Mouse (Mus musculus) right cerebral cortex, postnatal 36 days (tissue): ENCODE measurements around the gene Kif19a.

Experiments used
- DNase-seq, 2 experiments: peaks; one replicate each; pipeline ENCODE4 v3.0.0; 2022; ENCODE audit warnings: low spot score in 2 of 2, mixed read lengths in 1 of 2

The Kif19a gene

DNA sequence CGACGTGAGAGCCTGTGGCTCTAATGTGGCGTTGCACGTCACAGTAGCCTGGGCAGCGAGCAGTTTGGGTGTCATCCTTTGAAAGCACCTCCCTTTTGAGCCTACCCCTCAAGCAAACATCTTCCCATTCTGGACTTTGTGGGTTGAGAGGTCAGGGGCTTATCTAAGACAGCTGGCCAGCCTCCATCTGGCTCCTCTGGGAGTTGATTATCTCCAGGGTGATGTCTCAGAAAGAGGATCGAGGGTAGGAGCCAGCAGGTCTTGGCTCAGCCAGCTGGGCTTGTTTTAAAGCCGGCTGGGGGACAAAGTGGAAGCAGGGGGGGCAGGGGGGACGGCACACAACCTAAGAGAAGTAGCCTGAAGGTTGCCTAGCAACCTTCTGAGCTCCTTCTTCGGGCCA, 14.9 kb downstream of the Kif19a start:
- no peak for DNase-seq

GRCm38 (mm10) chr11:114785892-114786291, 20.7 kb downstream of the Kif19a start:
- DNase-seq: no peak

- peak; percentile 61 to 64 for DNase-seq
These were observed 21.1 kb downstream of the Kif19a start for GRCm38 (mm10) chr11:114786326-114786725.

- DNase-seq: no peak
These were observed 22.4 kb downstream of the Kif19a start for GRCm38 (mm10) chr11:114787611-114788010.

DNA sequence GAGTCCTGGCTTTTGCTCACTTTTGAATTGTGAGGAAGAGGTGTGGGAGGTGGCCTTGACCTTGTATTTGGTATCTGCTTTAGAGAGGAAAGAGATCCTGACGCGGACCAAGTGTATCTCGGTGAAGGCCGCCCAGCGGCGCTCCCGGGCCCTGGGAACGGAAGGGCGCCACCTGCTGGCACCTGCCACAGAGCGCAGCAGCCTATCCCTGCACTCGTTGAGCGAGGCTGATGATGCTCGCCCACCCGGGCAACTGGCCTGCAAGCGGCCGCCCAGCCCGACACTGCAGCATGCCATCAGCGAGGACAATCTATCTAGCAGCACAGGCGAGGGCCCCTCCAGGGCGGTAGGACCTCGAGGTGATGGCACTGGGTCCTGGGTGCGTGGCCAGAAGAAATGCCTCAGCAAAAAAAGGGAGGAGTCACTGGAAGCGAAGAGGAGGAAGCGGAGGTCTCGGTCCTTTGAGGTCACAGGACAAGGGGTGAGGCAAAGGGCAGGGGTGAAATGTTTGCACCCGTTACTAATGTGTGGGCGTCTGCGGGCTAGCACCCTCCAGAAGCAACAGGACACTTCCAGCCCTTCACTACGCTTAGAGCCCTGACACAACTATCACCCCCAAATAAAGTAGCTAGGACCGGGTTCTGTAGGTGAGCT, 24.0 kb downstream of the Kif19a start:
- peak; percentile 57 to 58 for DNase-seq

DNA sequence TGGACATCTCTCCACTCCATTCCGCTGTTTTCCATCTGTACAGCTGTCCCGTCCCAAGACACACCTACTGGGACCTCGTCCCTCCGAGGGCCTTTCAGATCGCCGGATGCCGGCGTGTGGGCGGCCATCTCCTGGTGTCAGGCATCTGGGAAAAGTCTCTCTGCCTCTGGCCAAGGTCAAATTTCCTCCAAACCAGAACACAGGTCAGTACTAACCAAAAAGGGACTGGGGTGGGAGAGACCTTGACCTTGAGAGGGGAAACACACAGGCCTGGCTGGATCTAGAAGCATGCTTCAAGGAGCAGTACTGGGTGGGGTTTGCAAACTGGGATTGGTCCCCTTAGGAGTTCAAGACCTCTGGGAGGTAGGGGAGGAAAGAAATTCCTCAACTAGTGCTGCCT, 24.5 kb downstream of the Kif19a start:
- DNase-seq: no peak

DNA sequence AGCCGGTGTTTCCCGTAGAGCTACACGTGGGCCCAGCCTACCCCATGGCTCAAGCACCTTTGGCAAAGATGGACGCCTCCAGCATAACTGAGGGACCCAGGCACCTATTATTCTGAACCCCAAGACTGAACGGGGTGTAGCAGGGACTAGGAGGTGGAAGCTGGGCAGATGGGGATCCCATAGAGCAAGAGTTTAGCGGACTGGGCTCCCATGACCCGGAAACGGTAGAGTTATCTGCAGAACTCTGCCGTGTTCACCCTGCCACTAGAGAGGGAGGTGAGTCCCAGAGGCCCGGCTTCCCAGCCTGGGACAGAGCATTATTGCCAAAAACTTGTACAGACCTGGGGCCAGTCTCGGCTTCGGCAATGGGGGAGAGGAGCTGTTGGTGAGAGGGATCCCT, 25.0 kb downstream of the Kif19a start:
- DNase-seq: no peak

GRCm38 (mm10) chr11:114790841-114791240, 25.7 kb downstream of the Kif19a start:
- no peak for DNase-seq

DNA sequence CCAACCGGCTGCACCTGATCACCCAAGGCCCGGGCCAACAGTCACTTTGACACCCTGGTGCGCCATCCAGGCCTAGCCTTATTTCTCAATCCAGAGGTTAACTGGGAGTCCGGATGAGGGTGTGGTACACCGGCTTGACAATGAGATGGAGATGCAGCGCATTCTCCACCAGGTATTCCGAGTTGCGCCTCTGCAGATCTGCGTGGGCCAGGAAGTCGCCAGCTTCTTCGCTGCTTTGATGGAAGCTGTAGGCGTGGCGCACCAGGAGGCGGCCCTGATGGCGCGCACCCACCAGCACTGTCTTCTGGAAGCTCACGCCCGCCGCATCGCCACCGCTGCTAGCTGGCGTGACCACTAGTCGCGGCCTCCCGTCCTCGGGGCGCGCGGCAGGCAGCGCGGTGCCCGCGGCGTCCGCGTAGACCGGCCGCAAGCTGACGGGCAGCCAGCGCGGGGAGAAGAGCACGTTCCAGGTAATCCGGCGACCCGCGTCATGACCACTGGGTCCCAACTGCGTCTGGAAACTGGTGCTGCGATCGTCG, 26.2 kb downstream of the Kif19a start:
- DNase-seq: no peak

GRCm38 (mm10) chr11:114791891-114792411, 26.8 kb downstream of the Kif19a start:
- peak in 1 of 2 experiments; percentile 32 for DNase-seq

DNA sequence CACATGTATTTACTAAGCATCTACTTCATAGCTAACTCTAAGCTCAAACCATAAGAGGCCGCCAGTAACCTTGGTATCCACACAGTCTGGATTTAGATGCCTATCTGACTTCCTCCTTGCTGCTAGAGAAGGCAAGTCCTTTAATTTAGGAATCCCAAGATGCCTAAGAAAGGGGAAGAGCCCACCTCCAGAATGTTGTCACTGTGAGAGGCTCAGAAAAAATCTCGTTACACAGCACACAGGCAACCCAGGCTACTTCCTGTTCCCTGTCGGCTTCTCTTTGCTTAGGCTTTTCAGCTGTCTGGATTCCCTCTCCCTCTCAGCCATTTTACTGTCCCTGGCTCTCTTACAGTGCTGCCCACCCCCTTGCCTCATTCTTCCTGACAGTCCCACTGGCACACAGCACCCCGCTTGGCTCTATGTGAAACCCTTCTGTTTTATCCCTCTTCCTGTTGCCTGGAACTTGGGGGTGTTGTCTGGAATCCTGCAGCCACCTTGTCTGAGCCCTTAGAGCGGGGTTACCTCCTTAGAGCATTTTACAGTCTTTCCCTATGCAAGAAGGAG, 27.8 kb downstream of the Kif19a start:
- DNase-seq: no peak

DNA sequence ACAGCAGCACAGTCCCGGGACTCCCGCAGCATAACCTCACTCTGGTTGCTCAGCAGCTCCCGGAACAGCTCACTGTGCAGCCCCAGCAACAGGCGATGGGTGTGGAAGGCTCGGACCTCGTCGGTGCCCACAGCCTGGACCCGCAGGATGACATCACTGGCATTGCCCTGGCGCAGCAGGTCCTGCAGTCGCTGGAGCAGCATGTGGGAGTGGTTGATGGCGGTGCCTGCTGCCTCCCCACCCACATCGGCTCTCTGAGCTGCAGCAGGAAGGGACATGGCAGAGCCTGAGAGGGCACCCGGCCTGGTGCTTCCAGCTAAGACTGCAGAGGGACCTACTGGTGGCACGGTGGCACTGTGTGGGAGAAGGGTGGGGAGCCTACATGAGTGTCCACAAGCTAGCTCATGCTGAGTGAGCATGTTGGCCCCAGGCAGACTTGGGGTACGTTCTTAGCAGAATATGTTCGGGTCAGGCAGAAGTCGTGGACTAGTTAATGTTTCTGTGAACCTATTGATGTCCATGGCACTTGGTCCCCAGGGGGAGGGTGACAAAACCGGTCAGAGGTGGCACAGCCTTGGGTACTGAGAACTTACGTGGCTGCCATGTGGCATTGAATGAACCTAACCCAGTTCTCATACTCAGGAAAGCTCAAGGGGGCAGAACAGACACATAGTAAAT, 28.8 kb downstream of the Kif19a start:
- no peak for DNase-seq

GRCm38 (mm10) chr11:114794691-114795090, 29.5 kb downstream of the Kif19a start:
- DNase-seq: no peak

DNA sequence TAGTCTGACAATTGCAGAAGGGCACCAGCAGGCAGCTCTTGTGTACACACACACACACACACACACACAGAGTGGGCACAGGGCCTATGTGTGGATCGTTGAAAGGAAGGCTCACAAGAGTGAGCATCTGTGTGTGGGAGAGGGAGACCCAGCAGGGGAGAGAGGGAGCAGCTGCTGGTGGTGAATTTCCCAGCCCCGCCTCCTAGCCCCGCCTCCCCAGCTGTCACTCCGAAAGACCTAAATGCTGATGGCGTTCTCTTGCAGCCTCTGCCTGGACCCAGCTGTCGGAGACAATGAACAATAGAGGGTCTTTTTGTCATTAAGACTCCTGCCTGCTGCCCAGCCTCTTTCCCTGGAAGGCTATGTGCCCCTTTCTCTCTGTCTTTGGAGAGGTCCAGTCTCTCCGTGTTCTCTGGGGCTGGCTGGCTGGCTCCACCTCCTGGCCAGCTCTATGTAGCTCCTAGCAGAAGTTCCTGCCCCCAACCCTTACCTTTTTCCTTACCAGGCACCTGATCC, 30.1 kb downstream of the Kif19a start:
- peak; percentile 92 to 94 for DNase-seq

GRCm38 (mm10) chr11:114795848-114796322, 30.7 kb downstream of the Kif19a start, which contains the start of gene Btbd17:
Gene Btbd17 (minus strand): TSS chr11:114795945.
- DNase-seq: peak; percentile 45 to 48

- DNase-seq: no peak
These were observed 32.0 kb downstream of the Kif19a start for GRCm38 (mm10) chr11:114797176-114797575.

- no peak for DNase-seq
These were observed 32.8 kb downstream of the Kif19a start for GRCm38 (mm10) chr11:114797981-114798380.

DNA sequence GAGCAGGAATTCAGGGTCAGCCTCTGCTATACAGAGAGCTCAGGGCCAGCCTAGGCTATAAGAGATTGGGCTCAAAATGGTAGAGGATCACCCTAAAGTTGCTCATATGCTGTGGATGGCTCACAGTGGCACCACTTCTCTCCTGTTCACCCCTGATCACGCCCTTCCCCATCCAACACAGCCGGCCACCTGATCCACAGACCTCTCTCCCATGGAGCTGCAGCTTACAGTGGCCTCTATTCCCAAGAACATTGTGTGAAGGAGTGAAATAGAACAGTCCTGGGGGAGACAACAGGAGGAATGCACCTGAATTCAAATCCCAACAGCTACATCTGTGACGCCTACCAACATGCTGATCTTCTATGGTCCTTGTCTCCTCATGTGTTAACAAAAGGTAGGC, 33.4 kb downstream of the Kif19a start, which contains the start of gene Gpr142:
Gene Gpr142, plus strand, starts transcription at position 301 of the 400 bp plus-strand sequence.
- no peak for DNase-seq

GRCm38 (mm10) chr11:114801906-114802305, 36.7 kb downstream of the Kif19a start:
- no peak for DNase-seq

GRCm38 (mm10) chr11:114802540-114803267, 37.5 kb downstream of the Kif19a start:
- no peak for DNase-seq

GRCm38 (mm10) chr11:114803990-114804389, 38.8 kb downstream of the Kif19a start:
- DNase-seq: no peak
